Mouse (Mus musculus) liver, embryonic 14.5 days (tissue): ENCODE results near the gene Kcnq1.

Source experiments
- CTCF ChIP-seq: IDR thresholded peaks from 2 replicates; pipeline ENCODE4 v1.5.1; 2016; ENCODE audit warnings: antibody characterized with exemption, low read depth, control low read depth
- EP300 ChIP-seq: IDR thresholded peaks from 2 replicates; pipeline ENCODE4 v1.6.1; 2016; ENCODE audit warnings: antibody characterized with exemption, low read depth

DNA sequence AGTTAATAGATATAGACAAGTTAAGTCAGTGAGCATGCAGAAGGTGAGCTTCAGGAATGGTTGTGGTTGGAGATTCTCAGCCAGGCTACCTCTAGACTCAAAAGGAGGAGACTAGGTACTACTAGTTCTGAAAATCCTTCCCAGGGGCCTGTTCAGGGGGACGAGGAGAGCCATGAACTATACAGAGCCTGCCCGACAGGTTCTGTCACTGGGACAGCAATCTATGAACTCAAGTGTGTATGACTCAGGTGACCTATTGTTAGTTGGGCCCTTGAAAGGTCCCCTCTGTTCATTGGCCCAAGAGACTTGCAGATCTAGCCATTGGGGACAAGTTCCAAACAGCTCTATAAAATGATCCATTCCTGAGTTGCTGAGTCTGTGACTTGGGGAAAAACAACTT lies 82.4 kb downstream of the Kcnq1 start:
- TF ChIP-seq CTCF (no peak), EP300 (no peak)
